Mouse (Mus musculus) kidney, adult 18-20 months (tissue): ENCODE results near the gene Pdcd10.

Source experiments
- DNase-seq: peaks from one replicate; pipeline ENCODE4 v3.0.0; 2021

Pdcd10 gene

GRCm38 (mm10) chr3:75468154-75468553 lies 88.5 kb downstream of the Pdcd10 start:
- no peak for DNase-seq
